Mouse (Mus musculus) urinary bladder, postnatal 14 days (tissue): ENCODE measurements around the gene Glrx.

Source experiments
- DNase-seq: peaks from one replicate; pipeline ENCODE4 v3.0.0; 2021; ENCODE audit warnings: low spot score

Glrx gene

DNA sequence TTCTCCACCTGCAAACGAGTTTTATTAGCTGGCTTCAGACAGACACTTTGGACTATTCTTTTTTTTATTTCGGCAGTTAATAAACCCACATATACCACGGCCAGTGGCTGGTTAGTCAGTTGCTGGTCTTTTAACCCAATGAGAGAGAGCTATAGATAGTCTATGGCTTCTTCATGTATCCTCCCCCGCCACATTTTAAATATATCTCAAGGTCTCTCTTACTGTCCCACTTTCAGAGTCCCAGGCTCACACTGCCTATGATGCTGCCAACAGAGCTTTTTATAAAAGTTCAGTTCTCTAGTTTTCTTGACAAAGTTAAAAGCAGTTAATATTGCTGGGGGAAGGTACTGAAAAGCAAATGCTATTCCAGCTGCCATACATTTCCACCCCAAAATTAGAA lies 52.2 kb downstream of the Glrx start:
- no peak for DNase-seq

DNA sequence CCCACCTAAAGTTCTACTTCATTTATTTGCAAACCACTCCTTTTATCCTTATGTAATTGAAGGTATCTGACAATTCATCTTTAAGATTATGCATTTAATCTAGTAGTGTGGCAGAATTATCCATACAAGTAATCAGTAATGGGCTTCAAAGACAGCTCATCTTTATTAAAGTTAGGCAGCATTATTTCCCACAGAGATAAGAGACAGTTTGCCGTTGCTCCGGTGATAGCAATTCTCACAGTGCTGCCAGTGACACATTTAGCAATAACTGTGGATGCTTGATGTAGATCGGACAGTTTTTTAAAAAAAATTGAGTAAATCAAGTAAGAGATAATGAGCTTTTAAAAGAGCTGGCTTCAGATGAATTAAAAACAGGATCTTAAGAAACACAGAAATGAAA lies 52.6 kb downstream of the Glrx start:
- DNase-seq, result no peak

DNA sequence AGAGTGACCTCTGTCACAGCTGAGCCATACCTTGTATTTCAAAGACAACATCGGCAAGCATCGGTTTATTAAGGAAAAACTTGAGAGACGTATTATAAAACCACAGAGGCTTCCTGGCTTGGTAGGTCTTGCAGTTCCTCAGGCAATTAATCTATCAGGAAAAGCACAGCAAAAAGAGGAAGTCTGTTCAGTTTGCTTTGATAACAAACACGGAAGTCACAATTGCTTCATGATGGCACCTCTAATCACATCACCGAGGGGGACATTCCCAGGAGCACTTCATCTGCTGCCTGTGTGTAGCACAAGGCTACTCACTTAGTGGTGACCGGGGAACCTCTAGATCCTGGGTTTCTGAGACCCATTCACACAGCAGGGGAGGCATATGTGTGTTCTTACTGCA lies 53.2 kb downstream of the Glrx start:
- no peak for DNase-seq
